In genomic region chr14:34311691-34312090, GRCm38 (mm10) we compare ENCODE assay signal across 8 mouse cellular contexts. TPM values are rescaled to one million over a fixed set of nuclear protein-coding genes. Genes with fewer than 3 reads are reported as not detected.
DNase-seq lines count a peak whose midpoint lies in the region; ATAC-seq and TF ChIP-seq lines count a peak whose summit lies in the region.

No protein-coding gene starts in this region.

- peaks cover 5% of the 10 kb centered on the region; the same call in 1 of the 2 replicates for H3K4me1 ChIP-seq in lung, postnatal 0 days (ENCODE audit: insufficient read depth, low read depth, low read length)
- no peaks in the 10 kb centered on the region for H3K4me1 ChIP-seq in hindbrain, embryonic 11.5 days (replicated peaks; ENCODE audit: control insufficient read depth, insufficient read depth, low read length)
- H3K4me1 ChIP-seq in liver, embryonic 13.5 days (replicated peaks), result peaks cover 38% of the 10 kb centered on the region

- TF ChIP-seq EP300 in lung, postnatal 0 days (IDR thresholded peaks at IDR 0.05), result no peak

- H3K4me3 ChIP-seq in lung, postnatal 0 days (ENCODE audit: low read depth, low read length), result peak overlapping the region; percentile 78
- peak overlapping the region; percentile 70 for H3K4me3 ChIP-seq in hindbrain, embryonic 11.5 days (ENCODE audit: low read depth, low read length)
- peak overlapping the region; percentile 81 for H3K4me3 ChIP-seq in liver, embryonic 13.5 days (replicated peaks)

- peak; percentile 25 for DNase-seq in lung, postnatal 0 days (ENCODE audit: low spot score)
- no peak for DNase-seq in lung, postnatal 25 days (ENCODE audit: low spot score)
- DNase-seq in embryo, embryonic 10.5 days (ENCODE audit: low spot score), result peak; percentile 66
- DNase-seq in hindbrain, embryonic 11.5 days (ENCODE audit: low spot score), result peak; percentile 34
- no peak for DNase-seq in liver, embryonic 13.5 days
- peak; percentile 42 for DNase-seq in yolk sac, embryonic 10.5 days (ENCODE audit: low spot score)
- DNase-seq in left cerebral cortex, adult 9 months (ENCODE audit: low spot score in 2 of 2), result no peak
- no peak for DNase-seq in cerebellum, postnatal 36 days

- no peak for TF ChIP-seq CTCF in lung, postnatal 0 days (IDR thresholded peaks at IDR 0.05)

- H3K27me3 ChIP-seq in lung, postnatal 0 days (replicated peaks; ENCODE audit: insufficient read depth, low read length), result no peaks in the 10 kb centered on the region
- H3K27me3 ChIP-seq in hindbrain, embryonic 11.5 days (ENCODE audit: control insufficient read depth, insufficient read depth, low read length), result no peaks in the 10 kb centered on the region
- H3K27me3 ChIP-seq in liver, embryonic 13.5 days, result no peaks in the 10 kb centered on the region

- no peaks in the 10 kb centered on the region for H3K9me3 ChIP-seq in lung, postnatal 0 days (ENCODE audit: low read length)
- H3K9me3 ChIP-seq in hindbrain, embryonic 11.5 days (ENCODE audit: control insufficient read depth, low read length), result no peaks in the 10 kb centered on the region
- no peaks in the 10 kb centered on the region for H3K9me3 ChIP-seq in liver, embryonic 13.5 days (replicated peaks)

- H3K9ac ChIP-seq in lung, postnatal 0 days (replicated peaks; ENCODE audit: low read depth), result peak overlapping the region; percentile 83
- H3K9ac ChIP-seq in hindbrain, embryonic 11.5 days (ENCODE audit: low read depth, low read length), result peak overlapping the region; percentile 90
- H3K9ac ChIP-seq in liver, embryonic 13.5 days, result peak overlapping the region; percentile 89

- no peak for ATAC-seq in lung, postnatal 0 days
- no peak for ATAC-seq in hindbrain, embryonic 11.5 days (ENCODE audit: low FRiP score)
- no peak for ATAC-seq in liver, embryonic 13.5 days (ENCODE audit: low read depth)

- H3K36me3 ChIP-seq in lung, postnatal 0 days (ENCODE audit: insufficient read depth, low read length), result no peaks in the 10 kb centered on the region
- no peaks in the 10 kb centered on the region for H3K36me3 ChIP-seq in hindbrain, embryonic 11.5 days (ENCODE audit: control insufficient read depth, insufficient read depth, low read length)
- no peaks in the 10 kb centered on the region for H3K36me3 ChIP-seq in liver, embryonic 13.5 days

- H3K27ac ChIP-seq in lung, postnatal 0 days (ENCODE audit: low read length), result peak overlapping the region; percentile 94
- no peak overlapping the region for H3K27ac ChIP-seq in hindbrain, embryonic 11.5 days (ENCODE audit: low read depth, low read length)
- H3K27ac ChIP-seq in liver, embryonic 13.5 days, result peak overlapping the region; percentile 90

- peak overlapping the region; percentile 65 for H3K4me2 ChIP-seq in lung, postnatal 0 days (replicated peaks; ENCODE audit: low read depth, low read length)
- H3K4me2 ChIP-seq in hindbrain, embryonic 11.5 days (replicated peaks; ENCODE audit: low read depth, low read length), result peak overlapping the region; percentile 68
- peak overlapping the region; percentile 99 for H3K4me2 ChIP-seq in liver, embryonic 13.5 days

- 3% methylated on average over 4 of the region's 4 CpGs for WGBS in lung, postnatal 0 days
- WGBS in hindbrain, embryonic 11.5 days, result 3% methylated on average over 4 of the region's 4 CpGs
- 5% methylated on average over 4 of the region's 4 CpGs for WGBS in liver, embryonic 13.5 days (ENCODE audit: insufficient replicate concordance)

RNA-seq across cellular contexts. Expression of gene Glud1, which starts 1.2 kb away (rescaled TPM):
- polyA plus RNA-seq in lung, postnatal 0 days (2015; fragmentation: Nextera tagmentation; extraction: Ambion mirVana), result 63.2 and 64.3 TPM in 2 replicates
- polyA plus RNA-seq in hindbrain, embryonic 11.5 days (2014; fragmentation: Nextera tagmentation; extraction: Ambion mirVana), result 86.0 and 95.1 TPM in 2 replicates
- polyA plus RNA-seq in liver, embryonic 13.5 days (2015; fragmentation: Nextera tagmentation; extraction: Ambion mirVana), result 127 and 130 TPM in 2 replicates

RNA-seq across cellular contexts. Expression of gene Shld2, which starts 1.4 kb away (rescaled TPM):
- polyA plus RNA-seq in lung, postnatal 0 days (2015; fragmentation: Nextera tagmentation; extraction: Ambion mirVana), result 7.5 and 9.7 TPM in 2 replicates
- polyA plus RNA-seq in hindbrain, embryonic 11.5 days (2014; fragmentation: Nextera tagmentation; extraction: Ambion mirVana), result 7.1 and 8.5 TPM in 2 replicates
- polyA plus RNA-seq in liver, embryonic 13.5 days (2015; fragmentation: Nextera tagmentation; extraction: Ambion mirVana), result 7.2 and 8.0 TPM in 2 replicates

RNA-seq across cellular contexts. Expression of gene Fam25c, which starts 43.5 kb away (rescaled TPM):
- 0.45 TPM in 1 of 2 replicates, not detected in the other for polyA plus RNA-seq in lung, postnatal 0 days (2015; fragmentation: Nextera tagmentation; extraction: Ambion mirVana)
- not detected in 2 replicates for polyA plus RNA-seq in hindbrain, embryonic 11.5 days (2014; fragmentation: Nextera tagmentation; extraction: Ambion mirVana)
- polyA plus RNA-seq in liver, embryonic 13.5 days (2015; fragmentation: Nextera tagmentation; extraction: Ambion mirVana), result not detected in 2 replicates

Comparison
In these comparisons a context has a peak if more than half of its experiments do, and no peak if none do; other contexts are left out.
1. DNase-seq: peak in lung, postnatal 0 days (single experiment), embryo, embryonic 10.5 days (single experiment), hindbrain, embryonic 11.5 days (single experiment) and yolk sac, embryonic 10.5 days (single experiment); none in lung, postnatal 25 days (single experiment), liver, embryonic 13.5 days (single experiment), left cerebral cortex, adult 9 months (0 of 2) and cerebellum, postnatal 36 days (0 of 2).
2. Peak in every context shown above with its lines, with median percentiles within 50 percentile points of each other: H3K4me2 ChIP-seq, H3K4me3 ChIP-seq and H3K9ac ChIP-seq.